Mouse (Mus musculus) embryonic facial prominence, embryonic 15.5 days (tissue): ENCODE data around the gene Pmvk. TPM values are rescaled to one million over a fixed set of nuclear protein-coding genes. Genes with fewer than 3 reads are reported as not detected.
A peak's percentile ranks its signal among the peaks of the same experiment; 100 is the strongest.

Experiments used
- ATAC-seq: fragments of 200-750 bp; cut with Nextera tagmentation; 2 replicates; pipeline ENCODE4 v1.8.0; 2017; ENCODE audit warnings: low read depth, moderate TSS enrichment; ENCODE audit not compliant: insufficient number of reproducible peaks, low FRiP score, low TSS enrichment
- H3K27ac ChIP-seq: fragments of 300-500 bp; sonication (generic); replicated peaks from 2 replicates; pipeline ENCODE4 v1.5.1; 2015; ENCODE audit warnings: mild to moderate bottlenecking, inconsistent platforms
- H3K27me3 ChIP-seq: fragments of 300-500 bp; sonication (generic); 2 replicates; pipeline ENCODE4 v1.6.1; 2015; ENCODE audit warnings: inconsistent platforms
- H3K36me3 ChIP-seq: fragments of 300-500 bp; sonication (generic); 2 replicates; pipeline ENCODE4 v1.6.1; 2015; ENCODE audit warnings: mild to moderate bottlenecking, inconsistent platforms
- H3K4me1 ChIP-seq: fragments of 300-500 bp; sonication (generic); 2 replicates; pipeline ENCODE4 v1.6.1; 2015; ENCODE audit warnings: inconsistent platforms
- H3K4me2 ChIP-seq: fragments of 300-500 bp; sonication (generic); replicated peaks from 2 replicates; pipeline ENCODE4 v1.6.1; 2015; ENCODE audit warnings: mild to moderate bottlenecking, inconsistent platforms
- H3K4me3 ChIP-seq: fragments of 300-500 bp; sonication (generic); replicated peaks from 2 replicates; pipeline ENCODE4 v1.5.1; 2015; ENCODE audit warnings: mild to moderate bottlenecking, inconsistent platforms
- H3K9ac ChIP-seq: fragments of 300-500 bp; sonication (generic); 2 replicates; pipeline ENCODE4 v1.6.1; 2015; ENCODE audit warnings: inconsistent platforms
- H3K9me3 ChIP-seq: fragments of 300-500 bp; sonication (generic); replicated peaks from 2 replicates; pipeline ENCODE4 v1.6.1; 2016; ENCODE audit warnings: inconsistent platforms
- WGBS: fragments of 180-500 bp; shearing (Covaris S2); methylation state at CpG from one replicate; pipeline ENCODE4 v1.1.7; 2015; 5-methylcytosine and 5-hydroxymethylcytosine counted together
- polyA plus RNA-seq: library from polyadenylated mRNA; unstranded; fragments of >200 nt; fragmentation: Nextera tagmentation; extraction: Ambion mirVana; gene quantifications from 2 replicates; pipeline ENCODE4 v1.2.1, GENCODE M21; 2015

The Pmvk gene
- polyA plus RNA-seq = 51.3 and 59.1 TPM in 2 replicates

GRCm38 (mm10) chr3:89454401-89455177 is at the start of gene Pmvk:
Pmvk (plus strand) TSS chr3:89454541.
- ATAC-seq = no peak
- WGBS = 57% methylated on average over 10 of the region's 10 CpGs
- Histone ChIP-seq H3K27ac (no peak within 1 kb of the TSS), H3K9me3 (no peaks in the 10 kb centered on the region), H3K27me3 (no peaks in the 10 kb centered on the region), H3K4me3 (no peak within 1 kb of the TSS), H3K4me2 (no peak within 1 kb of the TSS), H3K4me1 (peaks cover 16% of the 10 kb centered on the region), H3K9ac (no peak within 1 kb of the TSS), H3K36me3 (no peaks in the 10 kb centered on the region)

GRCm38 (mm10) chr3:89406887-89407286 is 47.5 kb upstream of the Pmvk start:
- H3K27me3 ChIP-seq = no peaks in the 10 kb centered on the region
- WGBS = 84% methylated on average over 6 of the region's 6 CpGs
- ATAC-seq = no peak
- no peak overlapping the region for H3K4me2 ChIP-seq
- no peak overlapping the region for H3K9ac ChIP-seq
- H3K4me3 ChIP-seq = no peak overlapping the region
- H3K36me3 ChIP-seq = peaks cover 56% of the 10 kb centered on the region
- H3K4me1 ChIP-seq = peaks cover 6% of the 10 kb centered on the region
- H3K27ac ChIP-seq = no peak overlapping the region
- H3K9me3 ChIP-seq = no peaks in the 10 kb centered on the region

GRCm38 (mm10) chr3:89408448-89408847 is 45.9 kb upstream of the Pmvk start:
- H3K4me1 ChIP-seq = peaks cover 6% of the 10 kb centered on the region
- peaks cover 43% of the 10 kb centered on the region for H3K36me3 ChIP-seq
- H3K9me3 ChIP-seq = no peaks in the 10 kb centered on the region
- WGBS = 63% methylated on average over 16 of the region's 16 CpGs
- ATAC-seq = no peak
- no peak overlapping the region for H3K27ac ChIP-seq
- no peak overlapping the region for H3K4me2 ChIP-seq
- no peak overlapping the region for H3K4me3 ChIP-seq
- H3K27me3 ChIP-seq = no peaks in the 10 kb centered on the region
- no peak overlapping the region for H3K9ac ChIP-seq

- ATAC-seq = no peak
- Histone ChIP-seq H3K4me1 (peaks cover 6% of the 10 kb centered on the region), H3K9ac (no peak overlapping the region), H3K27ac (no peak overlapping the region), H3K4me3 (no peak overlapping the region), H3K9me3 (no peaks in the 10 kb centered on the region), H3K4me2 (no peak overlapping the region), H3K27me3 (no peaks in the 10 kb centered on the region), H3K36me3 (peaks cover 45% of the 10 kb centered on the region)
- WGBS = 94% methylated on average over 3 of the region's 3 CpGs
These were observed 44.6 kb upstream of the Pmvk start for GRCm38 (mm10) chr3:89409701-89410100.

- 71% methylated on average over 10 of the region's 10 CpGs for WGBS
These were observed 43.5 kb upstream of the Pmvk start for GRCm38 (mm10) chr3:89410864-89411263.

GRCm38 (mm10) chr3:89411490-89412393 is 42.6 kb upstream of the Pmvk start, which contains the start of gene Flad1:
Flad1 (minus strand) TSS chr3:89411870.
- peaks cover 11% of the 10 kb centered on the region for H3K4me1 ChIP-seq
- peak within 1 kb of the TSS; percentile 60 for H3K4me2 ChIP-seq
- ATAC-seq = peak; percentile 99
- no peaks in the 10 kb centered on the region for H3K9me3 ChIP-seq
- peaks cover 51% of the 10 kb centered on the region for H3K36me3 ChIP-seq
- no peaks in the 10 kb centered on the region for H3K27me3 ChIP-seq
- H3K27ac ChIP-seq = 0 out of 2 replicates have a peak within 1 kb of the TSS, but pooled peaks have one; percentile 29
- H3K4me3 ChIP-seq = peak within 1 kb of the TSS; percentile 54
- peak within 1 kb of the TSS; percentile 21; the same call in 1 of the 2 replicates for H3K9ac ChIP-seq
- WGBS = 6% methylated on average over 28 of the region's 28 CpGs

More at GRCm38 (mm10) chr3:89410864-89411263, 43.5 kb upstream of the Pmvk start:
- Histone ChIP-seq H3K27ac (0 out of 2 replicates have a peak overlapping the region, but pooled peaks have one; percentile 29), H3K9me3 (no peaks in the 10 kb centered on the region), H3K4me3 (peak overlapping the region; percentile 54), H3K27me3 (no peaks in the 10 kb centered on the region), H3K9ac (peak overlapping the region; percentile 21; the same call in 1 of the 2 replicates), H3K4me2 (peak overlapping the region; percentile 60), H3K36me3 (peaks cover 49% of the 10 kb centered on the region), H3K4me1 (peaks cover 6% of the 10 kb centered on the region)
- no peak for ATAC-seq

GRCm38 (mm10) chr3:89416158-89416557 is 38.2 kb upstream of the Pmvk start:
- Histone ChIP-seq H3K4me3 (no peak overlapping the region), H3K9ac (no peak overlapping the region), H3K36me3 (peaks cover 31% of the 10 kb centered on the region), H3K4me2 (no peak overlapping the region), H3K4me1 (peaks cover 32% of the 10 kb centered on the region), H3K27me3 (no peaks in the 10 kb centered on the region), H3K27ac (no peak overlapping the region), H3K9me3 (no peaks in the 10 kb centered on the region)
- no peak for ATAC-seq
- WGBS = 96% methylated on average over 8 of the region's 8 CpGs

- peak overlapping the region; percentile 22 for H3K9ac ChIP-seq
- peak overlapping the region; percentile 80 for H3K4me2 ChIP-seq
- H3K4me1 ChIP-seq = peaks cover 41% of the 10 kb centered on the region
- 17% methylated on average over 2 of the region's 2 CpGs for WGBS
- H3K9me3 ChIP-seq = no peaks in the 10 kb centered on the region
- H3K27me3 ChIP-seq = no peaks in the 10 kb centered on the region
- no peak for ATAC-seq
- H3K4me3 ChIP-seq = peak overlapping the region; percentile 58
- H3K36me3 ChIP-seq = peaks cover 31% of the 10 kb centered on the region
- H3K27ac ChIP-seq = peak overlapping the region; percentile 98
These were observed 37.2 kb upstream of the Pmvk start for GRCm38 (mm10) chr3:89417131-89417530.

GRCm38 (mm10) chr3:89417840-89418169 is 36.5 kb upstream of the Pmvk start:
- Histone ChIP-seq H3K27ac (peak overlapping the region; percentile 98), H3K9me3 (no peaks in the 10 kb centered on the region), H3K4me3 (peak overlapping the region; percentile 58), H3K36me3 (peaks cover 31% of the 10 kb centered on the region), H3K9ac (peak overlapping the region; percentile 22), H3K4me2 (peak overlapping the region; percentile 80), H3K27me3 (no peaks in the 10 kb centered on the region), H3K4me1 (peaks cover 47% of the 10 kb centered on the region)
- peak; percentile 32 for ATAC-seq
- under 1% methylated on average over 20 of the region's 20 CpGs for WGBS

- WGBS = under 1% methylated on average over 39 of the region's 39 CpGs
- peaks cover 30% of the 10 kb centered on the region for H3K36me3 ChIP-seq
- H3K27me3 ChIP-seq = no peaks in the 10 kb centered on the region
- no peaks in the 10 kb centered on the region for H3K9me3 ChIP-seq
- H3K27ac ChIP-seq = peak within 1 kb of the TSS; percentile 98
- peaks cover 52% of the 10 kb centered on the region for H3K4me1 ChIP-seq
- peak within 1 kb of the TSS; percentile 80 for H3K4me2 ChIP-seq
- H3K4me3 ChIP-seq = peak within 1 kb of the TSS; percentile 58
- peak within 1 kb of the TSS; percentile 33 for H3K9ac ChIP-seq
- ATAC-seq = peak; percentile 94
These were observed 36.0 kb upstream of the Pmvk start, which contains the start of the genes Cks1b and Shc1 for GRCm38 (mm10) chr3:89418170-89418860. Cks1b (minus strand) TSS chr3:89418383. Shc1 (plus strand) TSS chr3:89418443.
